Comparison of ENCODE assay signal across 16 mouse cellular contexts in the genomic region with DNA sequence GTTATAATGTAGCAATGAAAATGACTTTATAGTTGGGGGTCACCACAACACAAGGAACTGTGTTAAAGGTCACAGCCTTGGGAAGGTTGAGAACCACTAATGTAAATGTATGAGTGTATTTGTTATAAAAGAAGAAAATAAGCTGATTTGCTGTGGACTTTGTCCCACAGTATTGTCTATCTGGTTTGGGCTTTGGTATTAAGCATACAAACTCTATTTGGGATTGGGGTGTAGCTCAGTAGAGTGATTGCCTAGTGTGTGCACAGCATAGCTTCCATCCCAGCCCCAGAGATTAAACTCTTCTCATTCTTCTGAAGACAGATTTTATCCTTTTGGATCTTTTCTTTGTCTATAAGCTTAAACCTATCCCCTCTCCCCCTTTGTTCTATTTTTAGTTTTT.
"Had no signal": no experiment of that assay in that cellular context is flagged by ENCODE, and none has a peak within 500 bp of the region (broad histone marks: within the 10 kb centered on the region; RNA-seq: fewer than 3 reads in every experiment).

No protein-coding gene starts in this region.

- H3K9me3 ChIP-seq: neural tube, embryonic 12.5 days; neural tube, embryonic 13.5 days; neural tube, embryonic 15.5 days; stomach, embryonic 15.5 days had no signal

- H3K36me3 ChIP-seq: neural tube, embryonic 12.5 days; neural tube, embryonic 13.5 days; neural tube, embryonic 15.5 days; stomach, embryonic 15.5 days had no signal

- H3K4me2 ChIP-seq: neural tube, embryonic 12.5 days; neural tube, embryonic 13.5 days; neural tube, embryonic 15.5 days; stomach, embryonic 15.5 days had no signal

- H3K27me3 ChIP-seq: neural tube, embryonic 12.5 days; neural tube, embryonic 13.5 days; neural tube, embryonic 15.5 days; stomach, embryonic 15.5 days had no signal

- H3K27ac ChIP-seq: neural tube, embryonic 12.5 days; neural tube, embryonic 13.5 days; neural tube, embryonic 15.5 days had no signal

- H3K9ac ChIP-seq: neural tube, embryonic 12.5 days; neural tube, embryonic 13.5 days; neural tube, embryonic 15.5 days; stomach, embryonic 15.5 days had no signal

- H3K4me3 ChIP-seq: neural tube, embryonic 12.5 days; neural tube, embryonic 13.5 days; neural tube, embryonic 15.5 days; stomach, embryonic 15.5 days had no signal

- DNase-seq: retina, postnatal 1 day; right cerebral cortex, adult 18-20 months; right cerebral cortex, postnatal 14 days; right cerebral cortex, postnatal 25 days; right cerebral cortex, postnatal 4 days; spleen, adult 18-20 months; thymus, adult 18-20 months; thymus, adult 2 months; thymus, postnatal 14 days; thymus, postnatal 25 days; thymus, postnatal 36 days; thymus, postnatal 4 days had no signal
